Mouse (Mus musculus) embryonic facial prominence, embryonic 12.5 days (tissue): Measurements from ENCODE around the gene Trim31. TPM values are rescaled to one million over a fixed set of nuclear protein-coding genes. Genes with fewer than 3 reads are reported as not detected.

Experiments
- ATAC-seq: fragments of 200-750 bp; cut with Nextera tagmentation; 2 replicates; pipeline ENCODE4 v1.8.0; 2017; ENCODE audit not compliant: insufficient number of reproducible peaks, insufficient read depth, low FRiP score, low TSS enrichment
- H3K27ac ChIP-seq: fragments of 300-500 bp; sonication (generic); 2 replicates; pipeline ENCODE4 v1.5.1; 2016; ENCODE audit warnings: mild to moderate bottlenecking
- H3K27me3 ChIP-seq: fragments of 300-500 bp; sonication (generic); 2 replicates; pipeline ENCODE4 v1.6.1; 2016; ENCODE audit warnings: mild to moderate bottlenecking, moderate library complexity
- H3K36me3 ChIP-seq: fragments of 300-500 bp; sonication (generic); 2 replicates; pipeline ENCODE4 v1.6.1; 2016; ENCODE audit warnings: mild to moderate bottlenecking
- H3K4me1 ChIP-seq: fragments of 300-500 bp; sonication (generic); 2 replicates; pipeline ENCODE4 v1.6.1; 2016
- H3K4me2 ChIP-seq: fragments of 300-500 bp; sonication (generic); replicated peaks from 2 replicates; pipeline ENCODE4 v1.6.1; 2016; ENCODE audit warnings: mild to moderate bottlenecking, moderate library complexity
- H3K4me3 ChIP-seq: fragments of 300-500 bp; sonication (generic); 2 replicates; pipeline ENCODE4 v1.5.1; 2016; ENCODE audit warnings: mild to moderate bottlenecking
- H3K9ac ChIP-seq: fragments of 300-500 bp; sonication (generic); 2 replicates; pipeline ENCODE4 v1.6.1; 2016; ENCODE audit warnings: mild to moderate bottlenecking, moderate library complexity
- H3K9me3 ChIP-seq: fragments of 300-500 bp; sonication (generic); 2 replicates; pipeline ENCODE4 v1.6.1; 2016; ENCODE audit warnings: mild to moderate bottlenecking, moderate library complexity
- WGBS: fragments of 180-500 bp; shearing (Covaris S2); methylation state at CpG from one replicate; pipeline ENCODE4 v1.1.7; 2016; 5-methylcytosine and 5-hydroxymethylcytosine counted together
- polyA plus RNA-seq: library from polyadenylated mRNA; unstranded; fragments of >200 nt; fragmentation: Nextera tagmentation; extraction: Ambion mirVana; gene quantifications from 2 replicates; pipeline ENCODE4 v1.2.1, GENCODE M21; 2016

Gene Trim31
- polyA plus RNA-seq, 1 experiment from 2014 or later = not detected

- H3K9me3 ChIP-seq = no peaks in the 10 kb centered on the region
- no peaks in the 10 kb centered on the region for H3K4me1 ChIP-seq
- H3K4me3 ChIP-seq = no peak overlapping the region
- 48% methylated on average over 10 of the region's 10 CpGs for WGBS
- no peak for ATAC-seq
- no peaks in the 10 kb centered on the region for H3K36me3 ChIP-seq
- H3K27me3 ChIP-seq = no peaks in the 10 kb centered on the region
- H3K27ac ChIP-seq = no peak overlapping the region
- no peak overlapping the region for H3K4me2 ChIP-seq
- H3K9ac ChIP-seq = no peak overlapping the region
These were observed 29.7 kb downstream of the Trim31 start for GRCm38 (mm10) chr17:36927496-36928120.

- H3K9me3 ChIP-seq = no peaks in the 10 kb centered on the region
- ATAC-seq = no peak
- no peaks in the 10 kb centered on the region for H3K4me1 ChIP-seq
- H3K36me3 ChIP-seq = no peaks in the 10 kb centered on the region
- WGBS = 83% methylated on average over 12 of the region's 12 CpGs
- no peak overlapping the region for H3K4me2 ChIP-seq
- H3K27me3 ChIP-seq = no peaks in the 10 kb centered on the region
- H3K9ac ChIP-seq = no peak overlapping the region
- H3K27ac ChIP-seq = no peak overlapping the region
- no peak overlapping the region for H3K4me3 ChIP-seq
These were observed 31.5 kb downstream of the Trim31 start for GRCm38 (mm10) chr17:36929236-36929932.

- H3K4me2 ChIP-seq = no peak overlapping the region
- no peaks in the 10 kb centered on the region for H3K36me3 ChIP-seq
- no peak overlapping the region for H3K4me3 ChIP-seq
- no peaks in the 10 kb centered on the region for H3K4me1 ChIP-seq
- no peak overlapping the region for H3K9ac ChIP-seq
- WGBS = 85% methylated on average over 6 of the region's 6 CpGs
- ATAC-seq = no peak
- H3K27ac ChIP-seq = no peak overlapping the region
- H3K27me3 ChIP-seq = no peaks in the 10 kb centered on the region
- H3K9me3 ChIP-seq = no peaks in the 10 kb centered on the region
These were observed 32.3 kb downstream of the Trim31 start for GRCm38 (mm10) chr17:36930233-36930632.

- Histone ChIP-seq H3K9ac (no peak overlapping the region), H3K4me3 (no peak overlapping the region), H3K9me3 (no peaks in the 10 kb centered on the region), H3K4me2 (no peak overlapping the region), H3K27ac (no peak overlapping the region), H3K4me1 (no peaks in the 10 kb centered on the region), H3K27me3 (no peaks in the 10 kb centered on the region), H3K36me3 (no peaks in the 10 kb centered on the region)
- no peak for ATAC-seq
- WGBS = 79% methylated on average over 4 of the region's 4 CpGs
These were observed 33.2 kb downstream of the Trim31 start for GRCm38 (mm10) chr17:36931130-36931529.

GRCm38 (mm10) chr17:36931806-36932205 lies 33.9 kb downstream of the Trim31 start:
- 72% methylated on average over 2 of the region's 2 CpGs for WGBS
- H3K9ac ChIP-seq = no peak overlapping the region
- no peak overlapping the region for H3K27ac ChIP-seq
- no peak overlapping the region for H3K4me3 ChIP-seq
- H3K36me3 ChIP-seq = no peaks in the 10 kb centered on the region
- no peak for ATAC-seq
- H3K27me3 ChIP-seq = no peaks in the 10 kb centered on the region
- H3K4me2 ChIP-seq = no peak overlapping the region
- H3K4me1 ChIP-seq = no peaks in the 10 kb centered on the region
- no peaks in the 10 kb centered on the region for H3K9me3 ChIP-seq

GRCm38 (mm10) chr17:36938056-36938455 lies 40.1 kb downstream of the Trim31 start:
- H3K9me3 ChIP-seq = no peaks in the 10 kb centered on the region
- peaks cover 5% of the 10 kb centered on the region; the same call in 1 of the 2 replicates for H3K4me1 ChIP-seq
- H3K4me3 ChIP-seq = no peak overlapping the region
- H3K27me3 ChIP-seq = peaks cover 28% of the 10 kb centered on the region
- H3K9ac ChIP-seq = no peak overlapping the region
- H3K27ac ChIP-seq = no peak overlapping the region
- ATAC-seq = no peak
- no peaks in the 10 kb centered on the region for H3K36me3 ChIP-seq
- 90% methylated on average over 2 of the region's 2 CpGs for WGBS
- H3K4me2 ChIP-seq = no peak overlapping the region

- H3K4me3 ChIP-seq = peak overlapping the region; percentile 39
- no peak overlapping the region for H3K27ac ChIP-seq
- H3K9ac ChIP-seq = no peak overlapping the region
- H3K36me3 ChIP-seq = no peaks in the 10 kb centered on the region
- H3K4me2 ChIP-seq = peak overlapping the region; percentile 72
- ATAC-seq = no peak
- no peaks in the 10 kb centered on the region for H3K9me3 ChIP-seq
- H3K27me3 ChIP-seq = peaks cover 69% of the 10 kb centered on the region
- 52% methylated on average over 10 of the region's 10 CpGs for WGBS
- peaks cover 10% of the 10 kb centered on the region; the same call in 1 of the 2 replicates for H3K4me1 ChIP-seq
These were observed 44.5 kb downstream of the Trim31 start for GRCm38 (mm10) chr17:36942391-36942790.

GRCm38 (mm10) chr17:36942791-36943471 lies 45.0 kb downstream of the Trim31 start, which contains the start of gene Rnf39:
Gene Rnf39 (plus strand): TSS chr17:36942918.
- ATAC-seq = no peak
- peak within 1 kb of the TSS; percentile 72 for H3K4me2 ChIP-seq
- H3K4me3 ChIP-seq = peak within 1 kb of the TSS; percentile 39
- no peaks in the 10 kb centered on the region for H3K9me3 ChIP-seq
- H3K9ac ChIP-seq = peak within 1 kb of the TSS; percentile 40; the same call in 1 of the 2 replicates
- H3K27ac ChIP-seq = no peak within 1 kb of the TSS
- peaks cover 10% of the 10 kb centered on the region; the same call in 1 of the 2 replicates for H3K4me1 ChIP-seq
- 3% methylated on average over 59 of the region's 59 CpGs for WGBS
- H3K36me3 ChIP-seq = no peaks in the 10 kb centered on the region
- peaks cover 70% of the 10 kb centered on the region for H3K27me3 ChIP-seq

GRCm38 (mm10) chr17:36943691-36944090 lies 45.8 kb downstream of the Trim31 start:
- Histone ChIP-seq H3K27ac (no peak overlapping the region), H3K4me3 (no peak overlapping the region), H3K9me3 (no peaks in the 10 kb centered on the region), H3K4me2 (peak overlapping the region; percentile 72; the same call in 1 of the 2 replicates), H3K9ac (no peak overlapping the region), H3K36me3 (peaks cover 1% of the 10 kb centered on the region), H3K27me3 (peaks cover 75% of the 10 kb centered on the region), H3K4me1 (peaks cover 10% of the 10 kb centered on the region; the same call in 1 of the 2 replicates)
- WGBS = 25% methylated on average over 5 of the region's 5 CpGs
- no peak for ATAC-seq

- Histone ChIP-seq H3K27me3 (peaks cover 77% of the 10 kb centered on the region), H3K4me2 (no peak overlapping the region), H3K36me3 (peaks cover 7% of the 10 kb centered on the region), H3K9me3 (no peaks in the 10 kb centered on the region), H3K4me3 (no peak overlapping the region), H3K9ac (no peak overlapping the region), H3K27ac (no peak overlapping the region), H3K4me1 (peaks cover 10% of the 10 kb centered on the region; the same call in 1 of the 2 replicates)
- ATAC-seq = no peak
- 17% methylated on average over 8 of the region's 9 CpGs for WGBS
These were observed 46.3 kb downstream of the Trim31 start for GRCm38 (mm10) chr17:36944121-36944775.

GRCm38 (mm10) chr17:36947051-36947819 lies 49.3 kb downstream of the Trim31 start:
- WGBS = under 1% methylated on average over 62 of the region's 62 CpGs
- Histone ChIP-seq H3K27ac (no peak overlapping the region), H3K9ac (peak overlapping the region; percentile 56), H3K36me3 (peaks cover 10% of the 10 kb centered on the region), H3K4me2 (peak overlapping the region; percentile 81), H3K4me3 (peak overlapping the region; percentile 44), H3K27me3 (peaks cover 58% of the 10 kb centered on the region), H3K4me1 (peaks cover 15% of the 10 kb centered on the region; the same call in 1 of the 2 replicates), H3K9me3 (no peaks in the 10 kb centered on the region)
- peak; percentile 35; the same call in 1 of the 2 replicates for ATAC-seq
